Mouse (Mus musculus): ENCODE data around the gene Dlgap3. TPM values are rescaled to one million over a fixed set of nuclear protein-coding genes. Genes with fewer than 3 reads are reported as not detected.

The Dlgap3 gene
- polyA plus RNA-seq, 2 experiments: 1.1 to 1.4 TPM

DNA sequence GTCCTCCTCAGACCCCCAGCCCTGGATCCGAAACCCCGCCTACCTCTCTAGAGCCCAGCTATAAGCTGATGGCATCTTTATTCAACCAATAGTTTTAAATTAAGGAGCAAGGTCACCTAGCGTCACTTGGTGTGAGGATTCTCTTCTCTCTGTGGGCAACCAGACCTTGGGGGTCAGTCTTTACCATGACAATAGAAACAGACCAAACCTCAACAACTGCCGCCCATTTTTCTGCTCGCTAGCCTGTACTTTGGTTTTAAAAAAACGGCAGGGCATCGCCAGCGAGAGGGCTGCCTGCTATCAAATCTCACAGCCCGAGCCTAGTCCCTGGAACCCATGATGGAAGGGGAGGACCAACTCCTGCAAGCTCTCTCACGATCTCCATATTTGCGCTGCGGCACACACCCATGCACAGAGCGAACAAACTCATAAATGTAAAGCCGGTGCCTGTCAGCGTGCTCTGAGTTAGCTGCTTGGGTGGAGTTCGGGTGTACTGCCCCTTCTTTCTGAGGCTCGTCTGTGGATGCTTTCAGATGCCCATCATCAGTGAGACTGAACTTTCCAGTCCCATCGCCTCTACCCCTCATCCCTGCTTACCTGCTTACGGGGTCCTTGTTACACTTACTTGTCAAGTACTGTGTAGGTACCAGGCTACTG, 55.6 kb downstream of the Dlgap3 start:
- H3K9me3 ChIP-seq (ENCODE audit: control insufficient read depth, low read length): no peaks in the 10 kb centered on the region; the same call in 1 of the 2 replicates
- no peak for TF ChIP-seq POLR2A (IDR thresholded peaks at IDR 0.05; ENCODE audit: borderline replicate concordance, extremely low read depth, insufficient read depth, insufficient read length)
- no peaks in the 10 kb centered on the region for H3K36me3 ChIP-seq (ENCODE audit: control insufficient read depth, insufficient read depth, low read length)
- no peaks in the 10 kb centered on the region for H3K4me1 ChIP-seq (ENCODE audit: control insufficient read depth, insufficient read depth, low read length)
- no peak overlapping the region for H3K9ac ChIP-seq (ENCODE audit: low read depth, low read length, severe bottlenecking)
- no peak for ATAC-seq (ENCODE audit: low FRiP score, low read depth)
- no peak overlapping the region for H3K4me3 ChIP-seq (replicated peaks; ENCODE audit: low read length)
- no peak for DNase-seq (ENCODE audit: low spot score)
- H3K4me2 ChIP-seq (replicated peaks; ENCODE audit: low read depth, low read length, severe bottlenecking): no peak overlapping the region
- H3K27me3 ChIP-seq (ENCODE audit: control insufficient read depth, insufficient read depth, low read length): peaks cover 37% of the 10 kb centered on the region
- 17% methylated on average over 19 of the region's 19 CpGs for WGBS
- H3K27ac ChIP-seq (replicated peaks; ENCODE audit: low read depth, low read length): no peak overlapping the region

DNA sequence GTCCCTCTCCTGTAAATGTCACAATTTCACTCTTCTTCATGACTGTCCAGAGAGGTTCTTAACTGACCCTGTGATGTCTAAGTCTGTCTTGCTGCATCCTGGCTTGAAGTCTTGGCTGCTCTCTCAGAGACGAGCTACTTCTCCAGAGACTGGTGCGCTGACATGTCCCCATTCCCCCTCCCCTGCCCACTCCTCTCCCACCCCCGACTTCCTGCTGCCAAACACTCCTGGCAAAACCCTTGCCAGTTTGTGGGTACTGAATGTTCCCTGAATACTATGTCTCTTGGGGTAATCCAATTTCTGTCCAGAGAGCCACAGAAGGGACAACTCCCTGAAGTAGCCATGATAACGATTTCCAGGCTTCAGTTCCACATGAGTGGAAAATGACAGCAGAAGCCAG, 57.1 kb downstream of the Dlgap3 start:
- Histone ChIP-seq H3K9me3 (ENCODE audit: control insufficient read depth, low read length) (no peaks in the 10 kb centered on the region), H3K4me2 (replicated peaks; ENCODE audit: low read depth, low read length, severe bottlenecking) (no peak overlapping the region), H3K4me3 (replicated peaks; ENCODE audit: low read length) (no peak overlapping the region), H3K27me3 (ENCODE audit: control insufficient read depth, insufficient read depth, low read length) (peaks cover 37% of the 10 kb centered on the region), H3K4me1 (ENCODE audit: control insufficient read depth, insufficient read depth, low read length) (no peaks in the 10 kb centered on the region), H3K9ac (ENCODE audit: low read depth, low read length, severe bottlenecking) (no peak overlapping the region), H3K36me3 (ENCODE audit: control insufficient read depth, insufficient read depth, low read length) (no peaks in the 10 kb centered on the region), H3K27ac (replicated peaks; ENCODE audit: low read depth, low read length) (no peak overlapping the region)
- DNase-seq (ENCODE audit: low spot score) (no peak), ATAC-seq (ENCODE audit: low FRiP score, low read depth) (no peak)
- no peak for TF ChIP-seq POLR2A (IDR thresholded peaks at IDR 0.05; ENCODE audit: borderline replicate concordance, extremely low read depth, insufficient read depth, insufficient read length)
- WGBS: 51% methylated on average over 4 of the region's 4 CpGs

DNA sequence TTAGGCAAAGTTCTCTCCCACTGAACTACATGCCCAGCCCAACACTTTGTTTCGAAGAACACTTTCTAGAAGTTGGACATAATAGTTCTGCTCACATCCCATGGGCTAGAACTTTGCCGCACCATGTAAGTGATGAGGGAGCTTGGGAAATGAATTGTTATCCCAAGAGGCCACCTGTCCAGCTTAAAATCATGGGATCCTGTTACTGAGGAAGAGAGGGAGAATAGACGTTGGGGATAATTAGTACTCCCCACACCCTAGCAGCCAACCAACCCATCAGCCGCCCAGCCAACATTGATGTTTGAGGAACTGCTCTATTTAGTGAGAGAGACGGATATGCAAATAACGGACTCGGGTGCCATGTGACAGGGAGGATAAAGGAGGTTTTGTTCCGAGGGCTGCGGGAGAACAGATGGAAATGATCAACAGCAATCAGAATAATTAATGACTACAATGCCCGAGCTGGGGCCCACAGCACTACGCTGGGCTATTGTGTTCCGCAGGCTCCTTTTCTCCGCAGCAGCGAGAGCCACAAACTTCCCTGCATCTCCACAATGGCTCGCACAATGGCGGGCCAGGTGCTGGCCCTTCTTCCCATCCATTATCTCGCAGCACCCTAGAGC, 58.2 kb downstream of the Dlgap3 start:
- TF ChIP-seq POLR2A (IDR thresholded peaks at IDR 0.05; ENCODE audit: borderline replicate concordance, extremely low read depth, insufficient read depth, insufficient read length): no peak
- Histone ChIP-seq H3K9ac (ENCODE audit: low read depth, low read length, severe bottlenecking) (no peak overlapping the region), H3K27me3 (ENCODE audit: control insufficient read depth, insufficient read depth, low read length) (peaks cover 37% of the 10 kb centered on the region), H3K9me3 (ENCODE audit: control insufficient read depth, low read length) (no peaks in the 10 kb centered on the region), H3K4me1 (ENCODE audit: control insufficient read depth, insufficient read depth, low read length) (no peaks in the 10 kb centered on the region), H3K27ac (replicated peaks; ENCODE audit: low read depth, low read length) (no peak overlapping the region), H3K4me3 (replicated peaks; ENCODE audit: low read length) (no peak overlapping the region), H3K36me3 (ENCODE audit: control insufficient read depth, insufficient read depth, low read length) (no peaks in the 10 kb centered on the region), H3K4me2 (replicated peaks; ENCODE audit: low read depth, low read length, severe bottlenecking) (no peak overlapping the region)
- 16% methylated on average over 17 of the region's 17 CpGs for WGBS
- DNase-seq (ENCODE audit: low spot score) (no peak), ATAC-seq (ENCODE audit: low FRiP score, low read depth) (no peak)

DNA sequence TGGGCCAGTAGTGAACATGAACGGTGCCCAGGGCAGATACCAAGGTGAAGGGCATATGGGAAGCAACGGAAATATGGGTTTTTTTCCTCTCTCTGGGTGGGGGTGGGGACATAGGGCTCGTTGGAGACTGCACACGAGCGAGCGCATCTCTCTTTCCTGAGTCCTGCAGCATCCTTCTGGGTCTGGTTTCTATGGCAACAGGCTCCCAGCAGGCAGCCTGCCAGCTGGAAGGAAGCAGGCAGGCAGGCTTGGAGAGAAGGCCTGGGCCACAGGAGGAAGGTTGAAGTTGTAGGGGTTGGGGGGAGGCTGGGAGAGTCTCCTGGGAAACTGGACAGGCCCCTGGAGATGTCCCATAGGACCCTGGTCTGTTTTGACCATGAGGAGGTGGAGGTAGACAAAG, 63.0 kb downstream of the Dlgap3 start:
- 20% methylated on average over 6 of the region's 6 CpGs for WGBS
- H3K36me3 ChIP-seq (ENCODE audit: control insufficient read depth, insufficient read depth, low read length): no peaks in the 10 kb centered on the region
- TF ChIP-seq POLR2A (IDR thresholded peaks at IDR 0.05; ENCODE audit: borderline replicate concordance, extremely low read depth, insufficient read depth, insufficient read length): no peak
- ATAC-seq (ENCODE audit: low FRiP score, low read depth) (no peak), DNase-seq (ENCODE audit: low spot score) (no peak)
- peaks cover 5% of the 10 kb centered on the region for H3K4me1 ChIP-seq (ENCODE audit: control insufficient read depth, insufficient read depth, low read length)
- H3K27ac ChIP-seq (replicated peaks; ENCODE audit: low read depth, low read length): no peak overlapping the region
- no peak overlapping the region for H3K4me2 ChIP-seq (replicated peaks; ENCODE audit: low read depth, low read length, severe bottlenecking)
- no peak overlapping the region for H3K9ac ChIP-seq (ENCODE audit: low read depth, low read length, severe bottlenecking)
- H3K4me3 ChIP-seq (replicated peaks; ENCODE audit: low read length): no peak overlapping the region
- no peaks in the 10 kb centered on the region for H3K9me3 ChIP-seq (ENCODE audit: control insufficient read depth, low read length)
- no peaks in the 10 kb centered on the region for H3K27me3 ChIP-seq (ENCODE audit: control insufficient read depth, insufficient read depth, low read length)

DNA sequence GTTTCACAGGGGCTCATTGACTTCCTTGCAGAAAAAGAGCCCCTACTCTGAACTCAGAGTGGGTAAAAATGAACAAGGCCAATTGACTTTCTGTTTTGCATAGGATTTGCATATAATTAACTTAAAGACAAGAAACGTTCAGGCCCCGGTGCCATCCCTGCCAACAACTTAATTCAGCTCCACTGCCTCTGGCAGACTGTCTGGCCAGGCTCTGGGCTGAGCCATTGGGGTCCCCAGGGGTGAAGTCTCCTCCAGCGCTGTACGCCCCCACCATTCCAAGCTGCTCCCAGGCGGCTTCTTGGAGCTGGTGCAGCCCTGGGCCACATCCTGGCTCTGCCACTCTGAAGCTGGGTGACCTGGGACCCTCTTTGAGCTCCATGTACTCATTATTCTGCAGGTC, 63.5 kb downstream of the Dlgap3 start:
- peaks cover 5% of the 10 kb centered on the region for H3K4me1 ChIP-seq (ENCODE audit: control insufficient read depth, insufficient read depth, low read length)
- no peak for ATAC-seq (ENCODE audit: low FRiP score, low read depth)
- no peak overlapping the region for H3K4me2 ChIP-seq (replicated peaks; ENCODE audit: low read depth, low read length, severe bottlenecking)
- no peaks in the 10 kb centered on the region for H3K36me3 ChIP-seq (ENCODE audit: control insufficient read depth, insufficient read depth, low read length)
- no peak overlapping the region for H3K27ac ChIP-seq (replicated peaks; ENCODE audit: low read depth, low read length)
- H3K9me3 ChIP-seq (ENCODE audit: control insufficient read depth, low read length): no peaks in the 10 kb centered on the region
- no peak for TF ChIP-seq POLR2A (IDR thresholded peaks at IDR 0.05; ENCODE audit: borderline replicate concordance, extremely low read depth, insufficient read depth, insufficient read length)
- WGBS: 66% methylated on average over 5 of the region's 5 CpGs
- H3K4me3 ChIP-seq (replicated peaks; ENCODE audit: low read length): no peak overlapping the region
- H3K9ac ChIP-seq (ENCODE audit: low read depth, low read length, severe bottlenecking): no peak overlapping the region
- H3K27me3 ChIP-seq (ENCODE audit: control insufficient read depth, insufficient read depth, low read length): no peaks in the 10 kb centered on the region
- DNase-seq (ENCODE audit: low spot score): no peak
